Comparison of ENCODE assay signal across 30 mouse cellular contexts in genomic region chr15:99027116-99027515, GRCm38 (mm10). TPM values are rescaled to one million over a fixed set of nuclear protein-coding genes. Genes with fewer than 3 reads are reported as not detected.
DNase-seq lines count a peak whose midpoint lies in the region; ATAC-seq and TF ChIP-seq lines count a peak whose summit lies in the region.
"Had no signal": no experiment of that assay in that cellular context is flagged by ENCODE, and none has a peak within 500 bp of the region (broad histone marks: within the 10 kb centered on the region; RNA-seq: fewer than 3 reads in every experiment).

No protein-coding gene starts in this region.

- no peaks in the 10 kb centered on the region for H3K27me3 ChIP-seq in intestine, postnatal 0 days (replicated peaks; ENCODE audit: control insufficient read depth, insufficient read depth, low read length)
- H3K27me3 ChIP-seq in intestine, embryonic 15.5 days (replicated peaks) = no peaks in the 10 kb centered on the region
- H3K27me3 ChIP-seq in megakaryocyte, embryonic 14.5 days (replicated peaks) = peaks cover 2% of the 10 kb centered on the region
- H3K27me3 ChIP-seq in MEL (ENCODE audit: control insufficient read depth in 1 of 2, insufficient read depth in 2 of 2, low read length in 2 of 2) = no peaks in the 10 kb centered on the region
- H3K27me3 ChIP-seq: embryonic facial prominence, embryonic 15.5 days; Patski had no signal

- peaks cover 21% of the 10 kb centered on the region for H3K79me2 ChIP-seq in MEL (ENCODE audit: control insufficient read depth, insufficient read depth, low read length, poor library complexity)

- TF ChIP-seq RAD21 in MEL (IDR thresholded peaks at IDR 0.05; ENCODE audit: low read depth, low read length) = no peak

- TF ChIP-seq CTCF in intestine, postnatal 0 days (IDR thresholded peaks at IDR 0.05; ENCODE audit: low read depth) = peak; percentile 31
- TF ChIP-seq CTCF in MEL (IDR thresholded peaks at IDR 0.05 in 2 of 3, conservative IDR thresholded peaks at IDR 0.05 in 1 of 3; ENCODE audit: control insufficient read depth in 1 of 3, insufficient read depth in 1 of 3, low read depth in 2 of 3, low read length in 3 of 3, poor library complexity in 1 of 3, severe bottlenecking in 1 of 3) = peak in 2 of 3 experiments; percentile 7 to 19; a peak in 2 of 6 replicates
- TF ChIP-seq CTCF in embryonic fibroblast, embryonic 13.5 days (IDR thresholded peaks at IDR 0.05; ENCODE audit: borderline replicate concordance, insufficient read depth, low read length) = peak; percentile 16; the same call in 1 of the 2 replicates

- TF ChIP-seq POLR2A in MEL (IDR thresholded peaks at IDR 0.05; ENCODE audit: control insufficient read depth in 1 of 2, insufficient read depth in 1 of 2, low read depth in 1 of 2, low read length in 2 of 2, poor library complexity in 1 of 2) = no peak
- TF ChIP-seq POLR2A in embryonic fibroblast, embryonic 13.5 days (IDR thresholded peaks at IDR 0.05; ENCODE audit: low read depth, low read length) = no peak

- H3K9me3 ChIP-seq in intestine, postnatal 0 days (ENCODE audit: control insufficient read depth) = no peaks in the 10 kb centered on the region
- no peaks in the 10 kb centered on the region for H3K9me3 ChIP-seq in intestine, embryonic 15.5 days
- no peaks in the 10 kb centered on the region for H3K9me3 ChIP-seq in megakaryocyte, embryonic 14.5 days
- H3K9me3 ChIP-seq in MEL (replicated peaks; ENCODE audit: insufficient read depth, low read length) = no peaks in the 10 kb centered on the region
- H3K9me3 ChIP-seq: embryonic facial prominence, embryonic 10.5 days; embryonic facial prominence, embryonic 15.5 days; hindbrain, embryonic 13.5 days; liver, embryonic 13.5 days; midbrain, embryonic 15.5 days; neural tube, embryonic 12.5 days had no signal

- H3K4me1 ChIP-seq in intestine, postnatal 0 days (replicated peaks; ENCODE audit: control insufficient read depth, insufficient read depth, low read length) = no peaks in the 10 kb centered on the region; the same call in 1 of the 2 replicates
- H3K4me1 ChIP-seq in intestine, embryonic 15.5 days (replicated peaks) = peaks cover 10% of the 10 kb centered on the region; the same call in 1 of the 2 replicates
- peaks cover 27% of the 10 kb centered on the region for H3K4me1 ChIP-seq in megakaryocyte, embryonic 14.5 days
- H3K4me1 ChIP-seq in MEL (ENCODE audit: control insufficient read depth in 1 of 2, insufficient read depth in 2 of 2, low read length in 2 of 2) = peaks cover 5 to 6% of the 10 kb centered on the region in 2 experiments; a peak in 3 of 4 replicates
- no peaks in the 10 kb centered on the region for H3K4me1 ChIP-seq in embryonic fibroblast, embryonic 13.5 days (ENCODE audit: control insufficient read depth, insufficient read depth, low read length)

- H3K27ac ChIP-seq in intestine, postnatal 0 days (ENCODE audit: low read depth, low read length) = no peak overlapping the region
- H3K27ac ChIP-seq in intestine, embryonic 15.5 days = no peak overlapping the region
- H3K27ac ChIP-seq in MEL (ENCODE audit: control insufficient read depth, low read depth, low read length) = no peak overlapping the region
- H3K27ac ChIP-seq in embryonic fibroblast, embryonic 13.5 days (ENCODE audit: insufficient read depth, low read length) = no peak overlapping the region
- H3K27ac ChIP-seq: embryonic facial prominence, embryonic 10.5 days; embryonic facial prominence, embryonic 15.5 days; hindbrain, embryonic 13.5 days; liver, embryonic 13.5 days; midbrain, embryonic 15.5 days; neural tube, embryonic 12.5 days had no signal

- H3K4me3 ChIP-seq in intestine, postnatal 0 days (ENCODE audit: low read depth, low read length) = no peak overlapping the region
- no peak overlapping the region for H3K4me3 ChIP-seq in intestine, embryonic 15.5 days (replicated peaks)
- peak overlapping the region; percentile 6 for H3K4me3 ChIP-seq in megakaryocyte, embryonic 14.5 days (replicated peaks)
- no peak overlapping the region for H3K4me3 ChIP-seq in MEL (ENCODE audit: control insufficient read depth in 1 of 2, insufficient read depth in 1 of 2, low read depth in 2 of 2, low read length in 2 of 2)
- H3K4me3 ChIP-seq in embryonic fibroblast, embryonic 13.5 days (ENCODE audit: insufficient read depth, low read length) = no peak overlapping the region
- H3K4me3 ChIP-seq: embryonic facial prominence, embryonic 10.5 days; embryonic facial prominence, embryonic 15.5 days; hindbrain, embryonic 13.5 days; liver, embryonic 13.5 days; midbrain, embryonic 15.5 days; neural tube, embryonic 12.5 days had no signal

- peak; percentile 33 for DNase-seq in MEL (ENCODE audit: low read depth, low spot score)
- no peak for DNase-seq in layer of hippocampus, adult 11-12 months (ENCODE audit: low spot score)
- DNase-seq in natural killer cell, adult 2 months (ENCODE audit: low spot score in 2 of 2) = no peak
- DNase-seq: cerebellum, adult 8-10 months; cerebellum, postnatal 25 days; gastrocnemius, postnatal 36 days; heart, adult 18-20 months; heart, postnatal 36 days; kidney, adult 11 months; kidney, postnatal 36 days; layer of hippocampus, postnatal 36 days; left cerebral cortex, postnatal 4 days; liver, embryonic 13.5 days; lung, adult 2 months; lung, postnatal 4 days; right cerebral cortex, postnatal 4 days had no signal

- no peak overlapping the region for H3K4me2 ChIP-seq in intestine, postnatal 0 days (replicated peaks; ENCODE audit: low read depth)
- H3K4me2 ChIP-seq in intestine, embryonic 15.5 days (replicated peaks) = no peak overlapping the region
- H3K4me2 ChIP-seq: embryonic facial prominence, embryonic 15.5 days; heart, embryonic 11.5 days; hindbrain, embryonic 13.5 days; liver, embryonic 13.5 days; midbrain, embryonic 15.5 days; neural tube, embryonic 12.5 days had no signal

- WGBS in intestine, postnatal 0 days = 77% methylated on average over 5 of the region's 5 CpGs
- 67% methylated on average over 5 of the region's 5 CpGs for WGBS in intestine, embryonic 15.5 days

- H3K36me3 ChIP-seq in intestine, postnatal 0 days (ENCODE audit: control insufficient read depth, insufficient read depth) = no peaks in the 10 kb centered on the region
- no peaks in the 10 kb centered on the region for H3K36me3 ChIP-seq in intestine, embryonic 15.5 days
- H3K36me3 ChIP-seq in megakaryocyte, embryonic 14.5 days (replicated peaks; ENCODE audit: low read length) = peaks cover 6% of the 10 kb centered on the region
- peaks cover 0 to 13% of the 10 kb centered on the region in 2 experiments; a peak in 2 of 4 replicates for H3K36me3 ChIP-seq in MEL (ENCODE audit: control insufficient read depth in 1 of 2, insufficient read depth in 2 of 2, low read length in 2 of 2)
- H3K36me3 ChIP-seq: embryonic facial prominence, embryonic 10.5 days; embryonic facial prominence, embryonic 15.5 days; hindbrain, embryonic 13.5 days; midbrain, embryonic 15.5 days; neural tube, embryonic 12.5 days had no signal

- no peak overlapping the region for H3K9ac ChIP-seq in intestine, postnatal 0 days (ENCODE audit: low read depth, low read length)
- no peak overlapping the region for H3K9ac ChIP-seq in intestine, embryonic 15.5 days
- no peak overlapping the region for H3K9ac ChIP-seq in MEL (ENCODE audit: control insufficient read depth, low read depth, low read length, poor library complexity, severe bottlenecking)
- H3K9ac ChIP-seq: embryonic facial prominence, embryonic 15.5 days; hindbrain, embryonic 13.5 days; midbrain, embryonic 15.5 days; neural tube, embryonic 12.5 days had no signal

- ATAC-seq in intestine, postnatal 0 days = no peak
- ATAC-seq in intestine, embryonic 15.5 days = no peak
- no peak for ATAC-seq in megakaryocyte, adult 5-6 weeks (ENCODE audit: poor library complexity, severe bottlenecking)
- ATAC-seq: forebrain, embryonic 14.5 days; midbrain, embryonic 15.5 days; Patski had no signal

- no peak for TF ChIP-seq EP300 in MEL (IDR thresholded peaks at IDR 0.05; ENCODE audit: low read depth in 1 of 2, low read length in 2 of 2)

TF ChIP-seq in MEL, 35 proteins besides CTCF, POLR2A, EP300 and RAD21:
- no peak for TF ChIP-seq JUND (IDR thresholded peaks at IDR 0.05; ENCODE audit: low read depth, low read length)

RNA-seq across cellular contexts. Expression of gene Tuba1c, which starts 2.6 kb away (rescaled TPM):
- 271 and 315 TPM in 2 replicates for polyA plus RNA-seq in intestine, postnatal 0 days (2015; fragmentation: Nextera tagmentation; extraction: Ambion mirVana)
- 253 and 271 TPM in 2 replicates for polyA plus RNA-seq in intestine, embryonic 15.5 days (2015; fragmentation: Nextera tagmentation; extraction: Ambion mirVana)
- 62.0 and 103 TPM in 2 replicates for polyA plus RNA-seq in megakaryocyte, embryonic 14.5 days (2012; ENCODE audit: insufficient read depth, low replicate concordance)
- total RNA-seq in megakaryocyte, adult 5-6 weeks (2015) = 232 and 270 TPM in 2 replicates
- 124 and 128 TPM in 2 replicates for total RNA-seq in megakaryocyte, adult 5-6 weeks (2017)
- 163 and 201 TPM in 2 replicates for total RNA-seq in MEL (2012; rRNA removed)
- polyA plus RNA-seq in MEL (2012; ENCODE audit: insufficient read depth in 1 of 2, insufficient read length in 2 of 2, low read depth in 1 of 2, low replicate concordance in 2 of 2, missing spikeins in 1 of 2) = 100 to 1,000 TPM in 1 of 2 experiments, not detected in 1; 129 TPM
- 171 and 395 TPM in 2 replicates for polyA plus RNA-seq in embryonic fibroblast, embryonic 13.5 days (2011; ENCODE audit: insufficient read length, low read depth, missing spikeins)

RNA-seq across cellular contexts. Expression of gene Prph, which starts 27.9 kb away (rescaled TPM):
- 29.8 and 32.7 TPM in 2 replicates for polyA plus RNA-seq in intestine, postnatal 0 days (2015; fragmentation: Nextera tagmentation; extraction: Ambion mirVana)
- polyA plus RNA-seq in intestine, embryonic 15.5 days (2015; fragmentation: Nextera tagmentation; extraction: Ambion mirVana) = 46.9 and 48.1 TPM in 2 replicates
- not detected in 2 replicates for polyA plus RNA-seq in megakaryocyte, embryonic 14.5 days (2012; ENCODE audit: insufficient read depth, low replicate concordance)
- total RNA-seq in megakaryocyte, adult 5-6 weeks (2015) = not detected in 2 replicates
- total RNA-seq in megakaryocyte, adult 5-6 weeks (2017) = not detected in 2 replicates
- not detected in 2 replicates for total RNA-seq in MEL (2012; rRNA removed)
- polyA plus RNA-seq in MEL (2012; ENCODE audit: insufficient read depth in 1 of 2, insufficient read length in 2 of 2, low read depth in 1 of 2, low replicate concordance in 2 of 2, missing spikeins in 1 of 2) = not detected
- polyA plus RNA-seq in embryonic fibroblast, embryonic 13.5 days (2011; ENCODE audit: insufficient read length, low read depth, missing spikeins) = 0.60 TPM in 1 of 2 replicates, not detected in the other

RNA-seq across cellular contexts. Expression of gene Troap, which starts 47.3 kb away (rescaled TPM):
- polyA plus RNA-seq in intestine, postnatal 0 days (2015; fragmentation: Nextera tagmentation; extraction: Ambion mirVana) = 4.8 TPM in 2 replicates
- 24.7 and 25.4 TPM in 2 replicates for polyA plus RNA-seq in intestine, embryonic 15.5 days (2015; fragmentation: Nextera tagmentation; extraction: Ambion mirVana)
- polyA plus RNA-seq in megakaryocyte, embryonic 14.5 days (2012; ENCODE audit: insufficient read depth, low replicate concordance) = 27.8 and 75.4 TPM in 2 replicates
- 27.1 and 37.2 TPM in 2 replicates for total RNA-seq in megakaryocyte, adult 5-6 weeks (2015)
- 27.9 and 28.3 TPM in 2 replicates for total RNA-seq in megakaryocyte, adult 5-6 weeks (2017)
- total RNA-seq in MEL (2012; rRNA removed) = 24.3 and 25.8 TPM in 2 replicates
- 10 to 100 TPM in 1 of 2 experiments, not detected in 1; 70.2 TPM for polyA plus RNA-seq in MEL (2012; ENCODE audit: insufficient read depth in 1 of 2, insufficient read length in 2 of 2, low read depth in 1 of 2, low replicate concordance in 2 of 2, missing spikeins in 1 of 2)
- 12.2 and 19.9 TPM in 2 replicates for polyA plus RNA-seq in embryonic fibroblast, embryonic 13.5 days (2011; ENCODE audit: insufficient read length, low read depth, missing spikeins)
- total RNA-seq: adrenal gland, adult 18-20 months had no signal

Comparison
In these comparisons a context has a peak if more than half of its experiments do, and no peak if none do; other contexts are left out.
1. RNA of gene Prph, which starts 27.9 kb away (polyA plus RNA-seq): 46.9 to 48.1 TPM in intestine, embryonic 15.5 days and 29.8 to 32.7 TPM in intestine, postnatal 0 days; 0.60 TPM in embryonic fibroblast, embryonic 13.5 days, not detected in MEL and not detected in megakaryocyte, embryonic 14.5 days; every median in the first group is over 10 times any median in the second.
2. Peak in every context shown above with its lines, with median percentiles within 50 percentile points of each other: CTCF ChIP-seq.